Mouse (Mus musculus) hindbrain, postnatal 0 days (tissue): Measurements from ENCODE around the gene Slc1a2. TPM values are rescaled to one million over a fixed set of nuclear protein-coding genes. Genes with fewer than 3 reads are reported as not detected.

ENCODE experiments used
- ATAC-seq: fragments of 200-750 bp; cut with Nextera tagmentation; 2 replicates; pipeline ENCODE4 v1.8.0; 2017; ENCODE audit warnings: mild to moderate bottlenecking, moderate TSS enrichment, moderate library complexity
- DNase-seq: peaks from one replicate; pipeline ENCODE4 v3.0.0-alpha.2; 2015; ENCODE audit warnings: low spot score
- H3K27ac ChIP-seq: fragments of 300-500 bp; sonication (generic); 2 replicates; pipeline ENCODE4 v1.5.1; 2014; ENCODE audit warnings: mild to moderate bottlenecking
- H3K27me3 ChIP-seq: fragments of 300-500 bp; sonication (generic); 2 replicates; pipeline ENCODE4 v1.6.1; 2014; ENCODE audit warnings: low read length, mixed read lengths; ENCODE audit not compliant: insufficient read depth
- H3K36me3 ChIP-seq: fragments of 300-500 bp; sonication (generic); 2 replicates; pipeline ENCODE4 v1.6.1; 2014; ENCODE audit warnings: low read length, mixed read lengths; ENCODE audit not compliant: insufficient read depth
- H3K4me1 ChIP-seq: fragments of 300-500 bp; sonication (generic); 2 replicates; pipeline ENCODE4 v1.6.1; 2014; ENCODE audit warnings: antibody characterized with exemption, low read length, mixed read lengths; ENCODE audit not compliant: insufficient read depth
- H3K4me2 ChIP-seq: fragments of 300-500 bp; sonication (generic); 2 replicates; pipeline ENCODE4 v1.6.1; 2014; ENCODE audit warnings: low read depth, mild to moderate bottlenecking, low read length, moderate library complexity, mixed read lengths
- H3K4me3 ChIP-seq: fragments of 300-500 bp; sonication (generic); 2 replicates; pipeline ENCODE4 v1.5.1; 2014; ENCODE audit warnings: low read length
- H3K9ac ChIP-seq: fragments of 300-500 bp; sonication (generic); replicated peaks from 2 replicates; pipeline ENCODE4 v1.6.1; 2014; ENCODE audit warnings: mild to moderate bottlenecking, low read length, moderate library complexity, mixed read lengths
- H3K9me3 ChIP-seq: fragments of 300-500 bp; sonication (generic); 2 replicates; pipeline ENCODE4 v1.6.1; 2016; ENCODE audit warnings: low read length, mixed read lengths
- CTCF ChIP-seq: IDR thresholded peaks from 2 replicates; pipeline ENCODE4 v1.5.1; 2016; ENCODE audit warnings: antibody characterized with exemption, control low read depth, low read depth
- WGBS: fragments of 180-500 bp; shearing (Covaris S2); extraction: QIAGEN DNeasy Blood & Tissue Kit; methylation state at CpG from one replicate; pipeline ENCODE4 v1.1.7; 2014; 5-methylcytosine and 5-hydroxymethylcytosine counted together
- polyA plus RNA-seq: library from polyadenylated mRNA; unstranded; fragments of >200 nt; fragmentation: Nextera tagmentation; extraction: Ambion mirVana; gene quantifications from 2 replicates; pipeline ENCODE4 v1.2.1, GENCODE M21; 2015
- total RNA-seq: library from RNA; depleted of rRNA; stranded (reverse); fragments of >200 nt; gene quantifications from 2 replicates; pipeline ENCODE4 v1.2.3, GENCODE M21; 2014

Slc1a2 gene
- total and polyA plus RNA-seq, 2 experiments from 2014 or later = 21.9 to 130 TPM

DNA sequence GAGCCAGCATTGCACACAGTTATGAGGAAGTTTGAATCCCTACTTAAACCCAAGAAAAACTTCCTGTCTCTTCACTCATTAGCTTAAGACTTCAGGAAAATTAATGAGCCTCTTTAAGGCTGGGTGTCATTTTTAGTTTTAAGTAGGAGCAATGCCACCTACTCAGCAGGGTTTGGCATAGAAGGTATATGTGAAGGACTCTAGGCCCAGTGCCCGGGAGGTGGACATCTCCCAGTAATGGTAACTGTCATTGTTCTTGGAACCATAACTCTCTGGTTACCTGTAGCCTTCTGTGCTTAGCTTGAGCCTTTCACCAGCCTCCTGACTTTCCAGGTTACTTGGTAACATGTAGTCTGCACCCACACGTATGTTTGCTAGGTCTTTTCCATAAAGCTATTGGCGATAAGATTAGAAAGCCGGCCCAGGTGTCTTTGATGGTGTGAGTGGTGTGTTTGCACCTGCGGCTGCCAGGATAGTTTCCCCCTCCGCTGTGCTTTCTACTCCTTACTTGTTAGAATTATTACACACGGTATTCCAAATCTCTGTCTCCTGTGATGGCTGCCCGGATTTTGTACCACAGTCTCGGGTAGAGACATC, 18.4 kb downstream of the Slc1a2 start:
- DNase-seq = no peak
- WGBS = 93% methylated on average over 9 of the region's 9 CpGs

DNA sequence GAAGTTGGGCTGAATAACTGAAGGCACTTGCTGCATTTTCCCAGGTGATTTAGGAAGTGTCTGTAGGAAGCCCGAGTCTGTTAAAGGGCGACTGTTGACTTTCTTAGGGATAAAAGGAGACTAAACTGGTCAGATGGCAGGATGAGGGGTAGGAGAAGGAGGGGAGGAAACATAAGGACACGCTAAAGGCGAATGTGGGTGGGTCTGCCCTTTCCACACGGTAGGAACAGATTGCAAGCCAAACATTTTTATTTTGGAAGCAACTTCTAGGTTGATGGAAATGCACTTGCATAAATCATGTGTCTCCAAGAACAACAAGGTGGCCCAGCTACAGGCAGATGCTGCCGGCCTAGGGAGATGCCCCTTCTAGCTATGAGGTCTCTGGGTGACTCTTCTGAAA, 18.9 kb downstream of the Slc1a2 start:
- no peak overlapping the region for H3K27ac ChIP-seq
- H3K36me3 ChIP-seq = no peaks in the 10 kb centered on the region
- no peaks in the 10 kb centered on the region for H3K27me3 ChIP-seq
- 84% methylated on average over 6 of the region's 6 CpGs for WGBS
- no peak overlapping the region for H3K9ac ChIP-seq
- no peak overlapping the region for H3K4me3 ChIP-seq
- H3K9me3 ChIP-seq = no peaks in the 10 kb centered on the region
- peaks cover 22% of the 10 kb centered on the region for H3K4me1 ChIP-seq
- no peak for TF ChIP-seq CTCF
- no peak overlapping the region for H3K4me2 ChIP-seq
- ATAC-seq (no peak), DNase-seq (no peak)

More for the DNA sequence above, 18.4 kb downstream of the Slc1a2 start:
- H3K9ac ChIP-seq = no peak overlapping the region
- TF ChIP-seq CTCF = no peak
- H3K36me3 ChIP-seq = no peaks in the 10 kb centered on the region
- no peaks in the 10 kb centered on the region for H3K27me3 ChIP-seq
- H3K27ac ChIP-seq = 0 out of 2 replicates have a peak overlapping the region, but pooled peaks have one; percentile 68
- no peak for ATAC-seq
- H3K4me2 ChIP-seq = no peak overlapping the region
- no peaks in the 10 kb centered on the region for H3K9me3 ChIP-seq
- H3K4me3 ChIP-seq = no peak overlapping the region
- H3K4me1 ChIP-seq = peaks cover 22% of the 10 kb centered on the region

DNA sequence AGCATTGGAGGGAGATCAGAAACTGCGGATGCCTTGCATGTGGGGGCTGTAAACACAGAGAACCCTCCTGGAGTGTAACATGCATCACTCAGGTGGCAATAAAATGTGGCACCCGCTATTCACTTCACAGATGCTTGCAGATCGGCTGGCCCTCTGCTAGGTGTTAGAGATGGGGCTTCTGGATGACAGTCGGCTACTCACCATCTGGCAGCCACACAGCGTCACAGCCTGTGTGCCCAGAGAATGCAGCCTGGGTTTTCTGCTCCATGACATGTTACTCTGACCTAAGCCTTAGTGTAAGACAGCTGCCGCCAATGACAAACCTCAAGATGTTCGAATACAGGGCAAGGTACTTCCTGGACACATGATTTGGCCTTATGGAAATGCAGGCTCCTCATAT, 22.9 kb downstream of the Slc1a2 start:
- H3K9me3 ChIP-seq = no peaks in the 10 kb centered on the region
- no peaks in the 10 kb centered on the region for H3K36me3 ChIP-seq
- no peak for TF ChIP-seq CTCF
- no peak overlapping the region for H3K4me3 ChIP-seq
- no peak for DNase-seq
- no peak overlapping the region for H3K27ac ChIP-seq
- H3K27me3 ChIP-seq = no peaks in the 10 kb centered on the region
- no peaks in the 10 kb centered on the region for H3K4me1 ChIP-seq
- no peak overlapping the region for H3K9ac ChIP-seq
- no peak for ATAC-seq
- no peak overlapping the region for H3K4me2 ChIP-seq
- WGBS = 54% methylated on average over 7 of the region's 7 CpGs

DNA sequence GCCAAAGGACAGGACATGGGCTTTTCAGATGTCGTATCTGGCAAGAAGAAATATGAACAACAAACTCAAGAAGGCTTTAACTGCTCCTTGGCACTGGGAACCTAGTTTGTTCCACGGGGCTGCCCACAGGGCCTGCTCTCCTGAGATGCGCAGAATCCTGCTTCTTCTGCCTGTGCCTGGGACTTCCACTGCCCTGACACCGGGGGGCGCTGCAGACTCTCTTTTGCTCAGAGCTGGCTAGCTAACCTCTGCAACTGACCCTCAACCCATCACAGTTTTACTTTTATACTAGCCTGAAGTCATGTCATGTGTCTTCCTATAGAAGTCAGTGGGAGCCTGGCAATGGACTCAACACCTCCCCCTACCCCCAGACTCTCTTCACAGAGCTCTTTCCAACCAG, 23.7 kb downstream of the Slc1a2 start:
- ATAC-seq = no peak
- Histone ChIP-seq H3K4me1 (no peaks in the 10 kb centered on the region), H3K9ac (no peak overlapping the region), H3K27ac (no peak overlapping the region), H3K4me2 (no peak overlapping the region), H3K4me3 (no peak overlapping the region), H3K36me3 (no peaks in the 10 kb centered on the region), H3K27me3 (no peaks in the 10 kb centered on the region), H3K9me3 (no peaks in the 10 kb centered on the region)
- TF ChIP-seq CTCF = peak; percentile 62
- peak; percentile 36 for DNase-seq
- WGBS = 44% methylated on average over 5 of the region's 5 CpGs

DNA sequence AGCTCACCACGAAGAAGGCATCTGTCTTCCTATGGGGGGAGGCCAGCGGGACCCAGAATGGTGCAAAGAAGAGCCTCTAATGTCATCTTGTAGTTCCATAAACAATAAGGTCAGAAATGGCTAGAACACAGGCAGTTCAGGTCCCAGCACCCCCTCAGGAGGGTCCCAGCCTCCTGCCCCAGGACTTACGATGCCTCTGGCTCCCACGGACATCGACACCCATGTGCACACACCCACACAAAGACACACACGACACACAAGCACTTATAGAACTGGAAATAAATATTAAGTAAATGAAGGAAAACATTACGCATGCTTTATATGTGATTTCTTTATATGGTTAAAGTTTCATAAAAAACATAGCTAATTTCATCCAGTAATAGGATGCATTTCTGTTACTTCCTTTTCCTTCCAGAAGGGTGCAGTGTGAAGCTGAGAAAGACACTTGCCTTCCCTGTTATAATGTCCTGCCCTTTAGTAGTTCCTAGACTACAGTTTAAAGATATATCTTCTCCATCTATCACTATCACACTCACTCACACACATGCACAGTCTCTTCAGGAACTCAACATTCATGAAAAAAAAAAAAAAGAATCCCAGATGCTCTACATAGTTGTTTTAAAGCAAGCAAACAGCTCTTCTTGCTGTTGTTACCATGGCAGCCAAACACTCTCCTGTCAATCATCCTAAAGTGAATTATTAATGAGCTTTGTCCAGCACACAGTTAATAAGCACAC, 27.1 kb downstream of the Slc1a2 start:
- no peaks in the 10 kb centered on the region for H3K9me3 ChIP-seq
- ATAC-seq (peak; percentile 76), DNase-seq (peak; percentile 65)
- no peaks in the 10 kb centered on the region for H3K4me1 ChIP-seq
- 86% methylated on average over 7 of the region's 7 CpGs for WGBS
- no peak overlapping the region for H3K27ac ChIP-seq
- H3K4me3 ChIP-seq = no peak overlapping the region
- H3K36me3 ChIP-seq = no peaks in the 10 kb centered on the region
- peak overlapping the region; percentile 31; the same call in 1 of the 2 replicates for H3K4me2 ChIP-seq
- 0 out of 2 replicates have a peak overlapping the region, but pooled peaks have one; percentile 18 for H3K9ac ChIP-seq
- H3K27me3 ChIP-seq = no peaks in the 10 kb centered on the region
- TF ChIP-seq CTCF = peak; percentile 75

DNA sequence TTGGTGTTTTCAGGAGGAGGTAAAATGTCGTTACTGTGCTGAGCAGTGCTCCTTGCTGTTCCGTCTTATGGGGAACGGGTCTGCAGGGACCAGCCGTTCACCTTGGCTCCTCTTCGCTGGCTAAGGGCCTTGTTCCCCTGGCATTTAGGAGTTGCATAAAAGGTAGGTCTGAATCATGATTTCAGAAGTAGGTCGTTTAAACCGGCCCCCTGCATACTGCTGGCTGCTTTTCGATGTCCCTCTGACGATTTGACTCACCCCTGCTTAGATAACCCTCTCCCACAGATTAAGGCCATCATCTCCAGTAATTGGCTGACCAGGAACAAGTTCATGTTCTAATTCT, 27.6 kb downstream of the Slc1a2 start:
- no peak for DNase-seq
- no peaks in the 10 kb centered on the region for H3K4me1 ChIP-seq
- no peaks in the 10 kb centered on the region for H3K9me3 ChIP-seq
- 28% methylated on average over 9 of the region's 9 CpGs for WGBS
- no peak for TF ChIP-seq CTCF
- H3K4me3 ChIP-seq = no peak overlapping the region
- no peaks in the 10 kb centered on the region for H3K27me3 ChIP-seq
- 0 out of 2 replicates have a peak overlapping the region, but pooled peaks have one; percentile 18 for H3K9ac ChIP-seq
- H3K36me3 ChIP-seq = no peaks in the 10 kb centered on the region
- no peak overlapping the region for H3K27ac ChIP-seq
- ATAC-seq = no peak
- H3K4me2 ChIP-seq = peak overlapping the region; percentile 31; the same call in 1 of the 2 replicates

DNA sequence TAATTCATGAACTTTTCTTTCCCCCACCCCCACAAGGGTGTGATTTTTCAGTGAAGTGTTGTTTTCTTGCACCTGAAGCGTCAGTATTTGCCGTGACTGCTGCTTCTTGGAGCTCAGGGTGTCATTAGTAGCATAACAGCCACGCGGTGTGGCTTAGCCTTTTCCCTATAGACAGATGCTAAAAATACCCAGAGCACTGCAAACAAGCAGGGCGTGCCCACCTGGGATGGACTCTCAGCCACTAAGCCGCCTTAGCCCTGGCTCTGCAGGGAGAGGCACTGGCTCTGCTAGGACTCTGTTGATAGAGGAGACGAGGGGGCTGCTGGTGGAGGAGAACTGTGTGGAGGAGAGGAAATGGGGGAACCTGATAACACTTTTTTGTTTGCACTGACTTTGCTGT, 35.1 kb downstream of the Slc1a2 start:
- Histone ChIP-seq H3K36me3 (no peaks in the 10 kb centered on the region), H3K4me3 (no peak overlapping the region), H3K27me3 (no peaks in the 10 kb centered on the region), H3K27ac (no peak overlapping the region), H3K9me3 (no peaks in the 10 kb centered on the region), H3K4me1 (peaks cover 4% of the 10 kb centered on the region; the same call in 1 of the 2 replicates), H3K4me2 (no peak overlapping the region), H3K9ac (no peak overlapping the region)
- 75% methylated on average over 7 of the region's 7 CpGs for WGBS
- no peak for TF ChIP-seq CTCF
- ATAC-seq (no peak), DNase-seq (no peak)
